Mouse (Mus musculus) olfactory bulb, adult 2 months (tissue): ENCODE data around the gene Kif24.

Source experiments
- CTCF ChIP-seq: fragments of 200-500 bp; IDR thresholded peaks from 2 replicates; pipeline ENCODE4 v1.5.1; 2012; ENCODE audit warnings: low read depth, mild to moderate bottlenecking, low read length, moderate library complexity; ENCODE audit not compliant: insufficient read depth
- POLR2A ChIP-seq: fragments of 200-500 bp; IDR thresholded peaks from 2 replicates; pipeline ENCODE4 v1.6.1; 2012; ENCODE audit warnings: mild to moderate bottlenecking, low read depth, low read length, moderate library complexity; ENCODE audit not compliant: insufficient read depth

DNA sequence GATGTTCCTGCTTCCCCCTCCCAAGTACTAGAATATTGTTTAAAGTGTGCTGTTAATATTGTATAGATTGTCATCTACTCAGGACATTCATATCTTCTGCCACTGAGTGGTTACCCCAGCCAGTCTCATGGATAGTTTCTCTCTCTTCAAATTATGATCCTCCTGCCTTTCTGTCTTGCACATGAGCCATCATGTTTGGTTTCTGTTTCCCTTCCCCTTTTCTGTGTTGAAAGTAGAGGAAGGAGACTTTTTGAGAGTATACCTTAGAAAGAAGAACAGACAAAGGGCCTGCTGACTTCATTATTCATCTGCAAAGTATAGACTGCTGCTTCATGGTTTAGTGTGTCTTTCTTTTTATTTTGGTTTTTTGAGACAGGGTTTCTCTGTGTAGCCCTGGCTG, 87.1 kb downstream of the Kif24 start:
- TF ChIP-seq POLR2A, result no peak
- no peak for TF ChIP-seq CTCF
